Mouse (Mus musculus): ENCODE results near the gene Zfp865. TPM values are rescaled to one million over a fixed set of nuclear protein-coding genes. Genes with fewer than 3 reads are reported as not detected.
"Not testable (repeated sequence)": the region's sequence is repeated elsewhere in the genome, so short reads cannot be mapped to it uniquely, and the experiment has no call there.

The Zfp865 gene
- polyA plus RNA-seq, 1 experiment from 2014 or later = 8.1 TPM

GRCm38 (mm10) chr7:5074984-5075383, 54.8 kb downstream of the Zfp865 start:
- WGBS = 89% methylated on average over 5 of the region's 5 CpGs
- Histone ChIP-seq H3K27me3 (no peaks in the 10 kb centered on the region), H3K9ac (no peak overlapping the region), H3K4me2 (replicated peaks) (no peak overlapping the region), H3K27ac (no peak overlapping the region), H3K4me1 (no peaks in the 10 kb centered on the region), H3K9me3 (no peaks in the 10 kb centered on the region), H3K36me3 (peaks cover 88% of the 10 kb centered on the region), H3K4me3 (no peak overlapping the region)
- ATAC-seq (ENCODE audit: low FRiP score, low read depth) = no peak

DNA sequence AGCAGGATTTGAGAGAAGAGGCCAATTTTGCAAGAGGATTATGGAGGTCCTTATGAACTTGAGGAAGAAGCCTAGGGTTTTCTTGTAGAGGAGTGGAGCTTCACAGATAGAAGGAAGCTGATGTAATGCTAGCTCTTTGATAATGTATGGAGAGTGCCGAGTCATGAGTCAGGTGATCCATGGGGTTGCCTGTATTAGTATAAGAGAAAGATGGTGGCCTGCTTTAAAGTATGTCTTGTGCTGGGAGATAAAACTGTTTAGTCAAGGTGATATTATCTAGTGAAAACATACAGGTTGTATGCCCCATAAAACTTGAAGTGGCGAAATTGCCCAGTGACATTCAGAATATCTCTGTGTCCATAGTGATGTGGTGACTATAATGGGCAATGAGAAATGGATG, 56.8 kb downstream of the Zfp865 start:
- peaks cover 12% of the 10 kb centered on the region for H3K4me1 ChIP-seq
- H3K36me3 ChIP-seq = peaks cover 69% of the 10 kb centered on the region
- no peak overlapping the region for H3K27ac ChIP-seq
- ATAC-seq (ENCODE audit: low FRiP score, low read depth) = no peak
- 83% methylated on average over 2 of the region's 2 CpGs for WGBS
- H3K4me3 ChIP-seq = no peak overlapping the region
- H3K4me2 ChIP-seq (replicated peaks) = no peak overlapping the region
- H3K9me3 ChIP-seq = no peaks in the 10 kb centered on the region
- no peak overlapping the region for H3K9ac ChIP-seq
- no peaks in the 10 kb centered on the region for H3K27me3 ChIP-seq

- 51% methylated on average over 9 of the region's 13 CpGs for WGBS
- Histone ChIP-seq H3K4me3 (peak overlapping the region; percentile 97), H3K4me1 (peaks cover 14% of the 10 kb centered on the region), H3K9ac (peak overlapping the region; percentile 96; the same call in 1 of the 2 replicates), H3K36me3 (peaks cover 56% of the 10 kb centered on the region), H3K27ac (peak overlapping the region; percentile 91; the same call in 1 of the 2 replicates), H3K4me2 (replicated peaks) (peak overlapping the region; percentile 87)
- not testable (repeated sequence) for H3K27me3 ChIP-seq, H3K9me3 ChIP-seq
- 0 out of 2 replicates have a peak, but pooled peaks have one; percentile 13 for ATAC-seq (ENCODE audit: low FRiP score, low read depth)
Measured at GRCm38 (mm10) chr7:5079365-5080009, 59.3 kb downstream of the Zfp865 start.

GRCm38 (mm10) chr7:5080010-5080751, 60.0 kb downstream of the Zfp865 start, which contains the start of gene Epn1:
TSS of gene Epn1 (plus strand) at chr7:5080235.
- Histone ChIP-seq H3K9ac (peak within 1 kb of the TSS; percentile 96), H3K36me3 (peaks cover 56% of the 10 kb centered on the region), H3K27ac (peak within 1 kb of the TSS; percentile 91), H3K4me2 (replicated peaks) (peak within 1 kb of the TSS; percentile 87), H3K4me1 (peaks cover 14% of the 10 kb centered on the region), H3K27me3 (no peaks in the 10 kb centered on the region), H3K9me3 (no peaks in the 10 kb centered on the region), H3K4me3 (peak within 1 kb of the TSS; percentile 97)
- under 1% methylated on average over 81 of the region's 81 CpGs for WGBS
- peak; percentile 97 for ATAC-seq (ENCODE audit: low FRiP score, low read depth)

DNA sequence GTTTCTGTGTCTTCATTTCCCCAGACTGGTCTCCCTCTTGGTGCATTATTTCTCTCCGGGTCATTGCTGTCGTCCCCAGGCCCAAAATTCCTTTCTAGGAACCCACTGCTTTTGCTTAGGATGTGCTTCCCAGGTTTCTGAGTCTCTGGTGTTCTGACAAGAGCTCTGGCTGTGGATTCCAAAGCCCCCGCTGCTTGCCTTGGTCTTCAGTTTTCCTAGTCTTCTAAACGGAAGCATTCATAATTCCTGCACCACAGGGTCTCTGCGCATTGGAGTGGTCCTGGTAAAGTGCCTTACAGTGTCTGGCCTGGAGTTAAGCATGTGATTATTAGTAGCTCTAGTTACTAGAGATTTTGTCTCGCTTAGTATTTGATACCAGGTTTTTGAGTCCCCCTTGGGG, 60.6 kb downstream of the Zfp865 start:
- H3K36me3 ChIP-seq = peaks cover 58% of the 10 kb centered on the region
- peak overlapping the region; percentile 87 for H3K4me2 ChIP-seq (replicated peaks)
- no peak for ATAC-seq (ENCODE audit: low FRiP score, low read depth)
- no peaks in the 10 kb centered on the region for H3K9me3 ChIP-seq
- H3K9ac ChIP-seq = peak overlapping the region; percentile 96
- peak overlapping the region; percentile 97 for H3K4me3 ChIP-seq
- H3K27ac ChIP-seq = peak overlapping the region; percentile 91
- H3K27me3 ChIP-seq = no peaks in the 10 kb centered on the region
- peaks cover 14% of the 10 kb centered on the region for H3K4me1 ChIP-seq
- 10% methylated on average over 6 of the region's 6 CpGs for WGBS

DNA sequence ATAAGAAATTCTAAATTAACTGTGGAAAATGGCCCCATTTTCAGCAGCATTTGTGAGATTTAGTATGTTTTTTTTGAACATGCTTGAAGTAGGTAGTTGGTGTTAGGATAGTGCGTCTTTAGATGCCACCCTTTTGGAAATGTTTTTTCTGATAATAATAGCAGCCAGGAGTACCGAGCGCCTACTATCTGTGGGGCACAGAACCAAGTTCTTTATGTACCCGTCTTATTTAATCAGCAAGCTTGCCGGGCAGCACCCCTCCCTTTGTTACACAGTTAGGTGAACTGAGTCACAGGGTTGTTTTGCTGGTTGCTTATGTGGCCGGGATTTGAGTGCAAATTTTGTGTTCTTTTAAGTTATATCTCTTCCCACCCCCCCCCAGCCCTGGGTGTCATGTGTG, 61.1 kb downstream of the Zfp865 start:
- H3K27ac ChIP-seq = no peak overlapping the region
- peak overlapping the region; percentile 97 for H3K4me3 ChIP-seq
- ATAC-seq (ENCODE audit: low FRiP score, low read depth) = no peak
- 75% methylated on average over 6 of the region's 6 CpGs for WGBS
- H3K36me3 ChIP-seq = peaks cover 58% of the 10 kb centered on the region
- no peaks in the 10 kb centered on the region for H3K9me3 ChIP-seq
- no peaks in the 10 kb centered on the region for H3K27me3 ChIP-seq
- peaks cover 18% of the 10 kb centered on the region for H3K4me1 ChIP-seq
- peak overlapping the region; percentile 87 for H3K4me2 ChIP-seq (replicated peaks)
- H3K9ac ChIP-seq = peak overlapping the region; percentile 96

DNA sequence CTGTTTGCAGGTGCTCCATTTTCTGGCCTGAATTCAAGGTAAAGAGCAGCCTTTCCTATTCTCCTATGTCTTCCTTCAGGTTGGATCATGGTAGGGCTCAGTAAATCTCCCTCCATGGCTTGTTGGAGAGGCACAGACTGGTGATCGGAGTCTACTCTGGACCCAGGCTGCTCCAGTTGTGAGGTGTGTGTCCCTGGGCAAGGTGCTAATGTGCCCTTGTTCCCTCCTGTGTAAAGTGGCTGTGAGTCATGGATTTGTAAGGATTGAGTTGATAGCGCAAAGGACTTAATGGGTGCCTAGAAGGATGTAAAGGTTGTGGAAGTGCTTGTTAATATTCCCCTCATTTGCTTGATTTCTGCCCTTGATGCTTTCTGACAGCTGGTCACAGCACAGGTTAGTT, 61.8 kb downstream of the Zfp865 start:
- no peaks in the 10 kb centered on the region for H3K9me3 ChIP-seq
- peak overlapping the region; percentile 87 for H3K4me2 ChIP-seq (replicated peaks)
- peaks cover 19% of the 10 kb centered on the region for H3K4me1 ChIP-seq
- no peaks in the 10 kb centered on the region for H3K27me3 ChIP-seq
- H3K36me3 ChIP-seq = peaks cover 54% of the 10 kb centered on the region
- WGBS = 90% methylated on average over 2 of the region's 2 CpGs
- no peak for ATAC-seq (ENCODE audit: low FRiP score, low read depth)
- H3K27ac ChIP-seq = no peak overlapping the region
- H3K9ac ChIP-seq = no peak overlapping the region
- peak overlapping the region; percentile 97; the same call in 1 of the 2 replicates for H3K4me3 ChIP-seq

DNA sequence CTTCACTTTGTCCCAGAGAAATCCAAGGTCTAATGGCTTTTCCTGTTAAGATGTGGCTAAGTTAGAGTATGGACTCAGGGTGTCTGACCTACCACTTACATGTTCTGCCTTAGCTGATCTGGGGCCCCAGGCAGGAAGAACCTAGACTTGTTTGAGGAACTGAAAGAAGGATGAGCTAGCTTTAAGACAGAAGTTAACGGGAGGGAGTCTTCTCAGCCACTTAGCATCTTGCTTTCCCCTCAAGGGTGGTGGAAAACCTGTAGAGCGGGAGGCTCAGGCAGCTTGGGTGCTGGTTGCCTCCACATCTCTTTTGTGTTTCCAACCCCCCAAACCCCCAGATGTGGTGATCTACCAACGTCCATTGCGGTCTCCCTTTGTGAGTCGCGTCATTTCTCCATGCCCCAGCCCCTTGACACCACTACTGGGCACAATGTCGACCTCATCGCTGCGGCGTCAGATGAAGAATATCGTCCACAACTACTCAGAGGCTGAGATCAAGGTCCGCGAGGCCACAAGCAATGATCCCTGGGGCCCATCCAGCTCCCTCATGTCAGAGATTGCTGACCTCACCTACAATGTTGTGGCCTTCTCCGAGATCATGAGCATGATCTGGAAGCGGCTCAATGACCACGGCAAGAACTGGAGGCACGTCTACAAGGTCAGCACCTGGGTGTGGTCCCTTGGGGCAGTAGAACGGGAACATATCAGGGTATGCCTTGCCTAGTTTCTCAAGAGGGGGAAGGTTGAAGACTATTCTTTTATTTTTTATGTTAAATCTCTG, 63.3 kb downstream of the Zfp865 start:
- no peaks in the 10 kb centered on the region for H3K27me3 ChIP-seq
- ATAC-seq (ENCODE audit: low FRiP score, low read depth) = no peak
- no peak overlapping the region for H3K4me2 ChIP-seq (replicated peaks)
- H3K36me3 ChIP-seq = peaks cover 54% of the 10 kb centered on the region
- H3K27ac ChIP-seq = no peak overlapping the region
- peaks cover 19% of the 10 kb centered on the region for H3K4me1 ChIP-seq
- no peak overlapping the region for H3K4me3 ChIP-seq
- 92% methylated on average over 18 of the region's 18 CpGs for WGBS
- H3K9ac ChIP-seq = 0 out of 2 replicates have a peak overlapping the region, but pooled peaks have one; percentile 8
- no peaks in the 10 kb centered on the region for H3K9me3 ChIP-seq

- peaks cover 63% of the 10 kb centered on the region for H3K36me3 ChIP-seq
- peaks cover 19% of the 10 kb centered on the region for H3K4me1 ChIP-seq
- WGBS = 100% methylated on average over 1 of the region's 1 CpGs
- H3K4me2 ChIP-seq (replicated peaks) = no peak overlapping the region
- no peak overlapping the region for H3K4me3 ChIP-seq
- H3K27ac ChIP-seq = no peak overlapping the region
- no peaks in the 10 kb centered on the region for H3K9me3 ChIP-seq
- H3K9ac ChIP-seq = no peak overlapping the region
- ATAC-seq (ENCODE audit: low FRiP score, low read depth) = no peak
- H3K27me3 ChIP-seq = no peaks in the 10 kb centered on the region
Measured at GRCm38 (mm10) chr7:5085512-5085911, 65.3 kb downstream of the Zfp865 start.

Other genes with a start within 250 kb of the Zfp865 start
- gene Fam71e2, start 249.1 kb upstream of the Zfp865 start, polyA plus RNA-seq (2015; fragmentation: Nextera tagmentation; extraction: Ambion mirVana) = not detected in 2 replicates
- gene Il11, start 237.5 kb upstream of the Zfp865 start, polyA plus RNA-seq (2015; fragmentation: Nextera tagmentation; extraction: Ambion mirVana) = 0.26 and 0.39 TPM in 2 replicates
- gene Tmem190, start 237.4 kb upstream of the Zfp865 start, polyA plus RNA-seq (2015; fragmentation: Nextera tagmentation; extraction: Ambion mirVana) = not detected in 2 replicates
- 7.3 and 7.9 TPM in 2 replicates for gene Tmem238, start 230.7 kb upstream of the Zfp865 start, polyA plus RNA-seq (2015; fragmentation: Nextera tagmentation; extraction: Ambion mirVana)
- 290 and 292 TPM in 2 replicates for gene Rpl28, start 227.5 kb upstream of the Zfp865 start, polyA plus RNA-seq (2015; fragmentation: Nextera tagmentation; extraction: Ambion mirVana)
- gene Ube2s, start 207.8 kb upstream of the Zfp865 start, polyA plus RNA-seq (2015; fragmentation: Nextera tagmentation; extraction: Ambion mirVana) = 328 and 349 TPM in 2 replicates
- 0.17 and 0.33 TPM in 2 replicates for gene Shisa7, start 175.7 kb upstream of the Zfp865 start, polyA plus RNA-seq (2015; fragmentation: Nextera tagmentation; extraction: Ambion mirVana)
- gene Isoc2b, start 150.1 kb upstream of the Zfp865 start, polyA plus RNA-seq (2015; fragmentation: Nextera tagmentation; extraction: Ambion mirVana) = 5.6 and 6.4 TPM in 2 replicates
- 1.2 and 1.3 TPM in 2 replicates for gene Isoc2a, start 143.2 kb upstream of the Zfp865 start, polyA plus RNA-seq (2015; fragmentation: Nextera tagmentation; extraction: Ambion mirVana)
- not detected in 2 replicates for gene Gm36210, start 113.9 kb upstream of the Zfp865 start, polyA plus RNA-seq (2015; fragmentation: Nextera tagmentation; extraction: Ambion mirVana)
- gene Zfp628, start 105.2 kb upstream of the Zfp865 start, polyA plus RNA-seq (2015; fragmentation: Nextera tagmentation; extraction: Ambion mirVana) = 4.2 and 4.3 TPM in 2 replicates
- gene Nat14, start 98.3 kb upstream of the Zfp865 start, polyA plus RNA-seq (2015; fragmentation: Nextera tagmentation; extraction: Ambion mirVana) = 3.1 and 3.3 TPM in 2 replicates
- gene Ssc5d, start 94.6 kb upstream of the Zfp865 start, polyA plus RNA-seq (2015; fragmentation: Nextera tagmentation; extraction: Ambion mirVana) = 6.4 and 8.1 TPM in 2 replicates
- gene Sbk2, start 56.0 kb upstream of the Zfp865 start, polyA plus RNA-seq (2015; fragmentation: Nextera tagmentation; extraction: Ambion mirVana) = 0.38 and 0.92 TPM in 2 replicates
- not detected in 2 replicates for gene Sbk3, start 49.2 kb upstream of the Zfp865 start, polyA plus RNA-seq (2015; fragmentation: Nextera tagmentation; extraction: Ambion mirVana)
- 35.3 and 38.5 TPM in 2 replicates for gene Zfp579, start 24.2 kb upstream of the Zfp865 start, polyA plus RNA-seq (2015; fragmentation: Nextera tagmentation; extraction: Ambion mirVana)
- gene Zfp524, start 6.0 kb upstream of the Zfp865 start, polyA plus RNA-seq (2015; fragmentation: Nextera tagmentation; extraction: Ambion mirVana) = 9.1 and 10.7 TPM in 2 replicates
- 44.7 and 48.6 TPM in 2 replicates for gene Fiz1, start 5.7 kb upstream of the Zfp865 start, polyA plus RNA-seq (2015; fragmentation: Nextera tagmentation; extraction: Ambion mirVana)
- gene Gm44973, start 4.9 kb upstream of the Zfp865 start, polyA plus RNA-seq (2015; fragmentation: Nextera tagmentation; extraction: Ambion mirVana) = 0.42 and 2.1 TPM in 2 replicates
- gene Ccdc106, start 177 bp downstream of the Zfp865 start, polyA plus RNA-seq (2015; fragmentation: Nextera tagmentation; extraction: Ambion mirVana) = 44.9 and 47.8 TPM in 2 replicates
- 0.13 TPM in 1 of 2 replicates, not detected in the other for gene 4632433K11Rik, start 13.7 kb downstream of the Zfp865 start, polyA plus RNA-seq (2015; fragmentation: Nextera tagmentation; extraction: Ambion mirVana)
- gene Zfp784, start 18.1 kb downstream of the Zfp865 start, polyA plus RNA-seq (2015; fragmentation: Nextera tagmentation; extraction: Ambion mirVana) = 7.0 and 7.8 TPM in 2 replicates
- 42.1 and 42.8 TPM in 2 replicates for gene Zfp580, start 31.2 kb downstream of the Zfp865 start, polyA plus RNA-seq (2015; fragmentation: Nextera tagmentation; extraction: Ambion mirVana)
- gene U2af2, start 41.8 kb downstream of the Zfp865 start, polyA plus RNA-seq (2015; fragmentation: Nextera tagmentation; extraction: Ambion mirVana) = 152 and 153 TPM in 2 replicates
- gene Epn1, start 59.9 kb downstream of the Zfp865 start, polyA plus RNA-seq (2015; fragmentation: Nextera tagmentation; extraction: Ambion mirVana) = 62.2 and 64.6 TPM in 2 replicates
- gene Rfpl4, start 96.6 kb downstream of the Zfp865 start, polyA plus RNA-seq (2015; fragmentation: Nextera tagmentation; extraction: Ambion mirVana) = not detected in 2 replicates
- 0.26 and 0.31 TPM in 2 replicates for gene Rasl2-9, start 105.6 kb downstream of the Zfp865 start, polyA plus RNA-seq (2015; fragmentation: Nextera tagmentation; extraction: Ambion mirVana)
- not detected in 2 replicates for gene Vmn1r55, start 129.3 kb downstream of the Zfp865 start, polyA plus RNA-seq (2015; fragmentation: Nextera tagmentation; extraction: Ambion mirVana)
- gene Vmn1r56, start 176.4 kb downstream of the Zfp865 start, polyA plus RNA-seq (2015; fragmentation: Nextera tagmentation; extraction: Ambion mirVana) = not detected in 2 replicates
- not detected in 2 replicates for gene Vmn1r57, start 198.1 kb downstream of the Zfp865 start, polyA plus RNA-seq (2015; fragmentation: Nextera tagmentation; extraction: Ambion mirVana)